7 mouse cellular contexts compared by ENCODE assay signal in the genomic region with DNA sequence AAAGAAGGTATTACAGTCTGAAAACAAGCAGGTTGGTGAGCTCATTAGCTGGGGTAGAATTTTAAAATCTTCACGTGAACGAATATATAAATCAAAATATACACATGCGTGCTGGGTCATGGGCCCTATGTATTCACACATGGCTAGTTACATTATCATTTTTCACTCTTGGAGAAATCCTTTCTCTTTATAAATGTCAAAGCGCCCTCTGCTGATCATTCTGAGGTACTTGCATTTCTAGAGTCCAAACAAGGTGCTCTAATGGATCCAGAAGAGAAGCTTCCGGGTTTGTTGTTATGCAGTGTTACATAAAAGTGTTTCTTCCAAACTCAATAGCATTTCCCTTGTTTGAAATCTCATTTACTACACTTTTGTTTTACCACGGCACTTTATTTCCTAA. TPM values are rescaled to one million over a fixed set of nuclear protein-coding genes. Genes with fewer than 3 reads are reported as not detected.
DNase-seq lines count a peak whose midpoint lies in the region; ATAC-seq and TF ChIP-seq lines count a peak whose summit lies in the region.

No protein-coding gene starts in this region.

- no peaks in the 10 kb centered on the region for H3K4me1 ChIP-seq in E14TG2a.4 (replicated peaks; ENCODE audit: low read depth, low read length)
- no peaks in the 10 kb centered on the region for H3K4me1 ChIP-seq in hindbrain, embryonic 16.5 days (ENCODE audit: control insufficient read depth, insufficient read depth, low read depth, low read length)

- DNase-seq in kidney, adult 9 months: peak; percentile 59
- no peak for DNase-seq in kidney, adult 18-20 months
- peak; percentile 32 for DNase-seq in T-cell, adult 2 months (ENCODE audit: low spot score)
- DNase-seq in testis, postnatal 14 days (ENCODE audit: low spot score): no peak

- no peaks in the 10 kb centered on the region for H3K27me3 ChIP-seq in E14TG2a.4 (ENCODE audit: insufficient read depth, low read length)
- no peaks in the 10 kb centered on the region for H3K27me3 ChIP-seq in hindbrain, embryonic 16.5 days (replicated peaks; ENCODE audit: control insufficient read depth, insufficient read depth, low read length)

- no peak overlapping the region for H3K9ac ChIP-seq in hindbrain, embryonic 16.5 days (ENCODE audit: low read depth, low read length)

- no peak overlapping the region for H3K4me2 ChIP-seq in hindbrain, embryonic 16.5 days (ENCODE audit: low read length)

- H3K9me3 ChIP-seq in E14TG2a.4 (ENCODE audit: low read length): no peaks in the 10 kb centered on the region
- no peaks in the 10 kb centered on the region for H3K9me3 ChIP-seq in hindbrain, embryonic 16.5 days (ENCODE audit: control insufficient read depth, low read length)

- H3K4me3 ChIP-seq in E14TG2a.4 (replicated peaks; ENCODE audit: low read length): no peak overlapping the region
- no peak overlapping the region for H3K4me3 ChIP-seq in hindbrain, embryonic 16.5 days (ENCODE audit: low read length)

- 0 out of 2 replicates have a peak, but pooled peaks have one; percentile 24 for ATAC-seq in hindbrain, embryonic 16.5 days
- peak; percentile 93 for ATAC-seq in megakaryocyte progenitor cell, adult 5-6 weeks (replicated peaks; ENCODE audit: poor library complexity)

- peak; percentile 64 for TF ChIP-seq CTCF in E14TG2a.4 (conservative IDR thresholded peaks at IDR 0.05; ENCODE audit: low read length)

- WGBS in hindbrain, embryonic 16.5 days: 25% methylated on average over 6 of the region's 6 CpGs

- H3K27ac ChIP-seq in hindbrain, embryonic 16.5 days (ENCODE audit: low read depth, low read length): no peak overlapping the region

- H3K36me3 ChIP-seq in E14TG2a.4 (ENCODE audit: insufficient read depth, low read length): no peaks in the 10 kb centered on the region
- no peaks in the 10 kb centered on the region for H3K36me3 ChIP-seq in hindbrain, embryonic 16.5 days (ENCODE audit: control insufficient read depth, insufficient read depth, low read length)

RNA-seq across cellular contexts. Expression of a gene that starts 15.6 kb away (rescaled TPM):
- 1.3 and 1.5 TPM in 2 replicates for polyA plus RNA-seq in hindbrain, embryonic 16.5 days (2015; fragmentation: Nextera tagmentation; extraction: Ambion mirVana)
- 13.0 and 16.8 TPM in 2 replicates for total RNA-seq in megakaryocyte progenitor cell, adult 5-6 weeks (2015)
- 14.4 and 21.1 TPM in 2 replicates for total RNA-seq in megakaryocyte progenitor cell, adult 5-6 weeks (2017)

RNA-seq across cellular contexts. Expression of a gene that starts 33.6 kb away (rescaled TPM):
- polyA plus RNA-seq in hindbrain, embryonic 16.5 days (2015; fragmentation: Nextera tagmentation; extraction: Ambion mirVana): 4.4 and 4.9 TPM in 2 replicates
- 46.7 and 52.3 TPM in 2 replicates for total RNA-seq in megakaryocyte progenitor cell, adult 5-6 weeks (2015)
- 17.3 and 28.6 TPM in 2 replicates for total RNA-seq in megakaryocyte progenitor cell, adult 5-6 weeks (2017)

RNA-seq across cellular contexts. Expression of a gene that starts 56.6 kb away (rescaled TPM):
- polyA plus RNA-seq in hindbrain, embryonic 16.5 days (2015; fragmentation: Nextera tagmentation; extraction: Ambion mirVana): 1.5 and 1.9 TPM in 2 replicates
- 0.25 and 2.0 TPM in 2 replicates for total RNA-seq in megakaryocyte progenitor cell, adult 5-6 weeks (2015)
- 0.21 and 0.30 TPM in 2 replicates for total RNA-seq in megakaryocyte progenitor cell, adult 5-6 weeks (2017)

Comparison
In these comparisons a context has a peak if more than half of its experiments do, and no peak if none do; other contexts are left out.
1. DNase-seq: peak in kidney, adult 9 months (single experiment) and T-cell, adult 2 months (single experiment); none in kidney, adult 18-20 months (single experiment) and testis, postnatal 14 days (single experiment).